Mouse (Mus musculus): ENCODE results near the gene Sf3b3.

DNA sequence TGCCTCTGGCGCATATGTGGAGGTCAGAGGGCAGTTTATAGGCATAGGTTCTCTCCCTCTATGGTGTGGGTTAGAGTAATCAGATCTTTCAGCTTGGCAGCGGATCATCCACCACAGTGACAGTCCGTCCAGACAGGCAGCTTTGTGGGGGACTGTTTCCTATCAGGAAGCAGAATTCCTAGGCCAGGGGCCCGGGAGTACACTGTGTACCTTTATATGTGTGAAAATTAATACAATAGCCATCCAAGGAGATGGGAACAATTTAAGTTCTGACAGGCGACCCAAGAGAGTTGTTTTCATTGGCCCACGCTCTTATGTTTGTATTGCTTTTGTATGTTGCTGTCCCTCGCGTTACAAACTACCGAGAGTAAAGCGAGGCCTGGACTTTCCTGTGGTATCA lies 55.4 kb downstream of the Sf3b3 start:
- TF ChIP-seq CTCF (IDR thresholded peaks at IDR 0.05; ENCODE audit: extremely low read depth, insufficient read length, insufficient replicate concordance, low read depth, low read length) (no peak), POLR2A (IDR thresholded peaks at IDR 0.05; ENCODE audit: low read depth, low read length) (no peak)

Data from small intestine, adult 2 months (tissue).